Mouse (Mus musculus): ENCODE results near the gene Topaz1. TPM values are rescaled to one million over a fixed set of nuclear protein-coding genes. Genes with fewer than 3 reads are reported as not detected.
A peak's percentile ranks its signal among the peaks of the same experiment; 100 is the strongest.
"Not testable (repeated sequence)": the region's sequence is repeated elsewhere in the genome, so short reads cannot be mapped to it uniquely, and the experiment has no call there.

The Topaz1 gene
- polyA plus RNA-seq, 1 experiment from 2014 or later = not detected

GRCm38 (mm10) chr9:122815239-122815851, 68.2 kb downstream of the Topaz1 start:
- Histone ChIP-seq H3K36me3 (replicated peaks) (peaks cover 19% of the 10 kb centered on the region), H3K27ac (no peak overlapping the region), H3K9me3 (no peaks in the 10 kb centered on the region), H3K4me3 (no peak overlapping the region), H3K4me1 (no peaks in the 10 kb centered on the region), H3K4me2 (no peak overlapping the region), H3K27me3 (replicated peaks) (no peaks in the 10 kb centered on the region), H3K9ac (no peak overlapping the region)
- WGBS = 93% methylated on average over 4 of the region's 4 CpGs
- no peak for ATAC-seq (replicated peaks)

GRCm38 (mm10) chr9:122823374-122824017, 76.3 kb downstream of the Topaz1 start:
- no peak overlapping the region for H3K9ac ChIP-seq
- H3K36me3 ChIP-seq (replicated peaks) = peaks cover 50% of the 10 kb centered on the region
- no peak overlapping the region for H3K27ac ChIP-seq
- H3K4me3 ChIP-seq = no peak overlapping the region
- no peak for ATAC-seq (replicated peaks)
- no peak overlapping the region for H3K4me2 ChIP-seq
- WGBS = 86% methylated on average over 5 of the region's 5 CpGs
- no peaks in the 10 kb centered on the region for H3K9me3 ChIP-seq
- H3K4me1 ChIP-seq = no peaks in the 10 kb centered on the region
- H3K27me3 ChIP-seq (replicated peaks) = no peaks in the 10 kb centered on the region

GRCm38 (mm10) chr9:122826743-122827142, 79.6 kb downstream of the Topaz1 start:
- Histone ChIP-seq H3K9me3 (no peaks in the 10 kb centered on the region), H3K4me2 (no peak overlapping the region), H3K27ac (no peak overlapping the region), H3K9ac (no peak overlapping the region), H3K36me3 (replicated peaks) (peaks cover 42% of the 10 kb centered on the region), H3K4me1 (no peaks in the 10 kb centered on the region), H3K4me3 (no peak overlapping the region), H3K27me3 (replicated peaks) (no peaks in the 10 kb centered on the region)
- 94% methylated on average over 4 of the region's 4 CpGs for WGBS
- no peak for ATAC-seq (replicated peaks)

- Histone ChIP-seq H3K4me1 (no peaks in the 10 kb centered on the region), H3K36me3 (replicated peaks) (peaks cover 31% of the 10 kb centered on the region), H3K4me2 (no peak overlapping the region), H3K9ac (no peak overlapping the region), H3K9me3 (no peaks in the 10 kb centered on the region), H3K27ac (no peak overlapping the region), H3K27me3 (replicated peaks) (no peaks in the 10 kb centered on the region), H3K4me3 (no peak overlapping the region)
- no peak for ATAC-seq (replicated peaks)
- 84% methylated on average over 4 of the region's 4 CpGs for WGBS
Measured at GRCm38 (mm10) chr9:122829826-122830380, 82.8 kb downstream of the Topaz1 start.

DNA sequence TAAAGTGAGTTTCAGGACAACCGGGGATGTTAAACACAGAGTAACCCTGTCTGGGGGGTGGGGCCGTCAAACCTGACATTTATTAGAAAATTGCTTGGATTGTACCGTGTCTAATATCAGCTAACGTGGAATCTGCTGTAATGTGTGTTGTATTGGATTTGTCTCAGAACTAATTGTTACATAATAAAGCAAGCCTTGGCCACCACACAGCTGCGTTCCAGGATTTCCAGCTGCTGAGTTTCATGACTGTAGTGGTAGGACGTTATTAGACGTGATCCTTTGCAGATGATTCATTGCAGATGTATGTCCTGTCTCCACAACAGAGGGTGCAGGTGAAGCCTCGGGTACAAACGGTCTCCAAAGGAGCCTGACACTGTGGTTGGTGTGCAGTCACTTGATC, 89.0 kb downstream of the Topaz1 start:
- peak overlapping the region; percentile 31; the same call in 1 of the 2 replicates for H3K27ac ChIP-seq
- H3K9me3 ChIP-seq = no peaks in the 10 kb centered on the region
- no peak overlapping the region for H3K9ac ChIP-seq
- H3K4me2 ChIP-seq = no peak overlapping the region
- 73% methylated on average over 9 of the region's 9 CpGs for WGBS
- no peaks in the 10 kb centered on the region for H3K27me3 ChIP-seq (replicated peaks)
- H3K36me3 ChIP-seq (replicated peaks) = peaks cover 8% of the 10 kb centered on the region; the same call in 1 of the 2 replicates
- peaks cover 8% of the 10 kb centered on the region; the same call in 1 of the 2 replicates for H3K4me1 ChIP-seq
- no peak for ATAC-seq (replicated peaks)
- H3K4me3 ChIP-seq = no peak overlapping the region

DNA sequence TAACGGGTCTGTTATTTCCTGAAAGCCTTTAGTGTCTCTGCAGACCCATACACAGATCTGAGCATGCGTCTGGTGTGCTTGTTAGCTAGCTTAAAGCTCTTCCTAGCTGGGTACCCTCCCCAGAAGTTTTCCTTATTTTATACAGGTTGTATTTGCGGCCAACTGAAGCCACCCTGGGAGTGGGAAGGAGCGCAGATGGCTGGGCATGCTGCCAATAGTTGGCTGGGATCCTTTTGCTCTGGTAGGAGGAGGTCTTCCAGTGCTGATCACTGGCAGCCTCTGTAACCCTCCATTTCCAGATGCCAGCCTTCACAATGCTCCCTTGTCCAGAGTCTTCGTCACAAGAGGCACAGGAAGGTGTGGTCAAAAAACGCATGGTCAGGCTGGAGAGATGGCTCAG, 89.6 kb downstream of the Topaz1 start:
- H3K27ac ChIP-seq = peak overlapping the region; percentile 31; the same call in 1 of the 2 replicates
- 48% methylated on average over 6 of the region's 6 CpGs for WGBS

DNA sequence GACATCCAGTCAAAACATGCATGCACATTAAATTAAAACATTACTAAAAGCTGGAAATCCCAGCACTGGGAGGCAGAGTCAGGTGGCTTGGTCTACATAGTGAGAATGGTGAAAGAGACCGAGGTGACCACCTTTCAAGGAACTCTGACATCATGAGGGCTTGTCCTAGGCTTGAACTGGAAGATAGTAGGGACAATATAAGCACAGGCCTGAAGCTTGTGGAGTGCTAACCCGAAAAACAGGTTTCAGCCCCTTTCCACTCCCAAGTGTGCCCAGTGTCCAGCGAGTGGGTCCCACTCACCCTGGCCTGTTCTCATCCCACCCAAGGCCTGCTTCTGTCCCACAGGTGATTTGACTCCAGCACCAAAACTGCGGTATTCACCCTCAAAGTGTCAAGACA, 90.1 kb downstream of the Topaz1 start:
- no peaks in the 10 kb centered on the region for H3K9me3 ChIP-seq
- H3K4me1 ChIP-seq = peaks cover 8% of the 10 kb centered on the region; the same call in 1 of the 2 replicates
- peak; percentile 17; the same call in 1 of the 2 replicates for ATAC-seq (replicated peaks)
- no peak overlapping the region for H3K9ac ChIP-seq
- H3K27ac ChIP-seq = 0 out of 2 replicates have a peak overlapping the region, but pooled peaks have one; percentile 31
- WGBS = 91% methylated on average over 4 of the region's 4 CpGs
- no peak overlapping the region for H3K4me2 ChIP-seq
- peaks cover 5% of the 10 kb centered on the region; the same call in 1 of the 2 replicates for H3K36me3 ChIP-seq (replicated peaks)
- no peaks in the 10 kb centered on the region for H3K27me3 ChIP-seq (replicated peaks)
- H3K4me3 ChIP-seq = no peak overlapping the region

More for the DNA sequence above, 89.6 kb downstream of the Topaz1 start:
- Histone ChIP-seq H3K27me3 (replicated peaks) (no peaks in the 10 kb centered on the region), H3K9me3 (no peaks in the 10 kb centered on the region), H3K9ac (no peak overlapping the region), H3K4me3 (no peak overlapping the region), H3K4me2 (no peak overlapping the region), H3K4me1 (peaks cover 8% of the 10 kb centered on the region; the same call in 1 of the 2 replicates), H3K36me3 (replicated peaks) (peaks cover 5% of the 10 kb centered on the region; the same call in 1 of the 2 replicates)
- peak; percentile 84 for ATAC-seq (replicated peaks)

DNA sequence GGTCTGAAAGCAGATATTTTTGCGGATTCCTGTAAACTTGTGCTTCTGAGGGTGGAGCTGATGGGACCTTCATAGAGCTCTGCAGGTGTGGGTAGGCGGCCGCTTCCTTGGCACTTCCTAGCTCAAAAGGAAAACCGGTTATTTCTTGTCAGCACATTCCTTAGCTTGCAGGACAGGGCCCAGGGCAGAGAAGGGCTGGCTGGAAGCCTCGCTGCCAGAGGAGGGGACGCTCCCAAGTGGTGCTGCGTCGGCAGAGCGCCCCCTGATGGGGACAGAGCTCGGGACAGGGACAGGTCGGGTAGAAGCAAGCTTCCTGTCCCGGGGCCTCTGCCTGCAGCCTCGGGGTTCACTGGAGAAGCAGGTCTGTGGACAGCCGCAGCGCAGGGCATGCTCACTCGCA, 90.5 kb downstream of the Topaz1 start:
- H3K27ac ChIP-seq = no peak overlapping the region
- no peak for ATAC-seq (replicated peaks)
- H3K4me3 ChIP-seq = no peak overlapping the region
- WGBS = 25% methylated on average over 16 of the region's 16 CpGs
- H3K4me1 ChIP-seq = peaks cover 8% of the 10 kb centered on the region; the same call in 1 of the 2 replicates
- H3K9me3 ChIP-seq = no peaks in the 10 kb centered on the region
- no peak overlapping the region for H3K4me2 ChIP-seq
- H3K36me3 ChIP-seq (replicated peaks) = peaks cover 5% of the 10 kb centered on the region; the same call in 1 of the 2 replicates
- no peak overlapping the region for H3K9ac ChIP-seq
- H3K27me3 ChIP-seq (replicated peaks) = no peaks in the 10 kb centered on the region

DNA sequence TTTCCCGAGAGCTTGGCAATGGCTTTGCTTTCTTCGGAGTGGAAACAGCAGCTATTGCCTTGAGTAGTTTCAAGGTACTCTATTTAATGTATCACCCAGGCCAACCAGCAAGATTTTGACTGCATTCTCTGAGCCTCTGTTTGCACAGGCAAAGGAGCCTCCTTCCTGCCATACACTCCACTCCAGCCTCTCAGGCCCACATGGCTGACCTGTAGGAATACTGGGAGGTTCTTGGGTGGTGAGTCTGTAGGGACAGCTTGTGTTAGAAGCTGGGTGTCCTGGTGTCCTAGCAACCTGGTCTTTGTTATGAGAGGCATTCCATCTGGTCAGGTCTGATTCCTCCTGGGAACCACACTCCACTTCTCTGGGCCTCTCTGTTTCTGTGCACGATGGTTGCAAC, 96.6 kb downstream of the Topaz1 start, which contains the start of gene Gm35549:
TSS of gene Gm35549 (minus strand) at position 276 of the 400 bp plus-strand sequence.
- no peak within 1 kb of the TSS for H3K9ac ChIP-seq

DNA sequence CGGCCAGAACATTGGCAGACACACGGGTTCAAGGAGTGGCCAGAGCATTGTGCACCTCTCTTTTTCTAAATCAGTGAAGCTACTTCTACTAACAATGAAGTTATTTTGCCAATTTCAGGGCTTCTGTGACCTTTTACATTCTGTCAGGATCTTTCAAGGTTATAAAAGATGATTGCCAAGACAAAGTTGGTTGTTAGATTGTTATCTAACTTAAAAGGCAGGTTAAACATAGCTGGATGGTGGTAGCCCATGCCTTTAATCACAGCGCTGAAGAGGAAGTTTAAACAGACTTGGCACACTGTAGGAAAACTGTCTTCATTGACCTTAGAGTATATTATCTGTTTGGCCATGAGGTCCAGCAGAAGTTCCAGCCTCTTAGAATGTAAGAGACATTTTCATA, 98.5 kb downstream of the Topaz1 start:
- Histone ChIP-seq H3K27me3 (replicated peaks) (no peaks in the 10 kb centered on the region), H3K4me1 (no peaks in the 10 kb centered on the region), H3K9ac (no peak overlapping the region), H3K27ac (no peak overlapping the region), H3K9me3 (no peaks in the 10 kb centered on the region), H3K4me3 (no peak overlapping the region), H3K36me3 (replicated peaks) (peaks cover 19% of the 10 kb centered on the region; the same call in 1 of the 2 replicates), H3K4me2 (no peak overlapping the region)
- no peak for ATAC-seq (replicated peaks)
- 83% methylated on average over 3 of the region's 3 CpGs for WGBS

More for the DNA sequence above, 96.6 kb downstream of the Topaz1 start, which contains the start of gene Gm35549:
- 82% methylated on average over 3 of the region's 3 CpGs for WGBS
- H3K36me3 ChIP-seq (replicated peaks) = 0 out of 2 replicates have a peak, but pooled peaks cover 3% of the 10 kb centered on the region
- H3K4me3 ChIP-seq = no peak within 1 kb of the TSS
- ATAC-seq (replicated peaks) = no peak
- no peak within 1 kb of the TSS for H3K4me2 ChIP-seq
- H3K4me1 ChIP-seq = no peaks in the 10 kb centered on the region
- H3K27me3 ChIP-seq (replicated peaks) = no peaks in the 10 kb centered on the region
- H3K27ac ChIP-seq = no peak within 1 kb of the TSS
- H3K9me3 ChIP-seq = no peaks in the 10 kb centered on the region

GRCm38 (mm10) chr9:122846156-122846555, 99.0 kb downstream of the Topaz1 start:
- H3K27ac ChIP-seq = no peak overlapping the region
- no peak for ATAC-seq (replicated peaks)

GRCm38 (mm10) chr9:122847811-122848311, 100.7 kb downstream of the Topaz1 start:
- not testable (repeated sequence) for H3K9me3 ChIP-seq; H3K9ac ChIP-seq; H3K27ac ChIP-seq; H3K4me1 ChIP-seq; ATAC-seq (replicated peaks); H3K27me3 ChIP-seq (replicated peaks); H3K4me2 ChIP-seq; H3K4me3 ChIP-seq
- H3K36me3 ChIP-seq (replicated peaks) = peaks cover 40% of the 10 kb centered on the region
- WGBS = 95% methylated on average over 7 of the region's 8 CpGs

More at GRCm38 (mm10) chr9:122846156-122846555, 99.0 kb downstream of the Topaz1 start:
- H3K9ac ChIP-seq = no peak overlapping the region
- H3K36me3 ChIP-seq (replicated peaks) = peaks cover 23% of the 10 kb centered on the region; the same call in 1 of the 2 replicates
- no peaks in the 10 kb centered on the region for H3K9me3 ChIP-seq
- H3K4me3 ChIP-seq = no peak overlapping the region
- H3K4me2 ChIP-seq = no peak overlapping the region
- no peaks in the 10 kb centered on the region for H3K4me1 ChIP-seq
- no peaks in the 10 kb centered on the region for H3K27me3 ChIP-seq (replicated peaks)

Data from midbrain, embryonic 15.5 days (tissue).